Mouse (Mus musculus): ENCODE measurements at regions not wholly inside any gene's neighbourhood (a gene's known extent, or its start where the extent isn't known, plus 50 kb on each side); places are given as distances from the start of the nearest gene placed in this dataset.

DNA sequence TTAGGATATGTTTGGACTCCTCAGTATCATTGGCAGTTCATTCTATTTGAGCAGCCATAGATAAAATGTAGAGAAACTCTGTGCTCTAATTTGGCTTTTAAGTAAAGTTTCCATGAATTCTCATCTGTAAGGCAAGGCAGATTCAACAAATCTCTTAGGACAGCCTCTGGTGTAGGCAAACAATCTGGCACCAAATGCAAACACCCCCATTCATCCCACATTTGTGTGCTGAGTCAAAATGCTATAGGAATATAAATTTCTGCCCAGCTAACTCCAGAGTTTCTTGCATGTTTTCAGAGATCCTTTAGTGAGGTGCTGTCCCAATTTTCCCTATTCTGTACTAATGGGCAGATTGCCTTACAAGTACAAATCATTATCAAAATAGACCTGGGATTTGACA, 695.7 kb upstream of the Kif18a start:
- DNase-seq (ENCODE audit: low spot score): no peak

DNA sequence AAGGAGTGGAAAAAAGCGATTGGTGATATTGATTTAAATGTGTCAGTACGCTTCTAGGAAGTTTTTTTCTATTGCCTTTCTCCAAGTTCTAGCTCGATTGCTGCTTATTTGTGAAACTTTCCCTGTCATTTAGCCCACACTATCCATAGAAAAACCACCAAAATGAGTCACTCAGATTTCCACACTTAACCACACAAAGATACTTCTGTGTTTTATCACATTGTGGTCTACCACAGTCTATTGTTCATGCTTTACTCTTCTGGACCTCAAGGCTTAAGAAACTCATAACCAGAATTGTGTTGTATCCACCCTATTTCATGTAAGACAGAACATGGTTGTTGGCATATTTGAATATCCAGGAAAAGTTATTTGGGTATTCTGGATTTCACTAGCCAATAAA, 687.0 kb upstream of the Kif18a start:
- DNase-seq (ENCODE audit: low spot score): no peak

- no peak for DNase-seq (ENCODE audit: low spot score)
Observed at GRCm38 (mm10) chr2:108600346-108600745, 680.2 kb upstream of the Kif18a start.

- DNase-seq (ENCODE audit: low spot score): no peak
Observed at GRCm38 (mm10) chr2:108619580-108619979, 661.0 kb upstream of the Kif18a start.

- DNase-seq (ENCODE audit: low spot score): no peak
Observed at GRCm38 (mm10) chr2:108622367-108623162, 658.0 kb upstream of the Kif18a start.

- DNase-seq (ENCODE audit: low spot score): no peak
Observed at GRCm38 (mm10) chr2:108635644-108636043, 644.9 kb upstream of the Kif18a start.

DNA sequence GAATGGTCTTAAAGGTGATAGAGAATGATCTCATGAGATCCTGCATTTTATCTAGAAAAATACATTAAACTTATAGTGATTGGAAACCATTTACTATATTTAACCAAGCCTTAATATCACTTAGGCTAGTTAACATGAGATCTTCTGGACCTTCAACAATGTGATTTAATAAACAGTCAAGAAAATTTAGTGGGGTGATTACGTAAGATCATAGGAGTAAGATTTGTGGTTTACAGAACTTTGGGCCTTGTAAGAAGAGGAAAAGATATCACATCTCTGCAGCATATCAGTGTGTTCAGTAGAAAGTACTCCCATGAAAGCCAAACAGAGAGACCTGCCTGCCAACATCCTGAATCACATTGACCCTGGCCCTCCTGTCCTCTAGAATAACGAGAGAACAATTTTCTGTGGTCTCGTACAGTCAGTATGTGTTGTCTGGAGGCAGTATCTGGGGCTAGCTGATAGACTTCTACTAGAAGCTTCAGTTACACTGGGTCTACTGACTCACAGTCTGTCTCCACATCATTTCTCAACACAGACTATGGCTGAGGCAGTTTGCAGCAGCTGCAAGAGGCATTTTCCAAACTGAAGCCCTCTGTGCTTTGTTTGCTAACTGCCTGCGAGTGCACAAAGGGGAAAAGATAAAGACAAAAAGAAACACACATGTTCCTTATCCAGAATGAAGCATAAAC, 619.7 kb upstream of the Kif18a start:
- DNase-seq (ENCODE audit: low spot score): no peak

DNA sequence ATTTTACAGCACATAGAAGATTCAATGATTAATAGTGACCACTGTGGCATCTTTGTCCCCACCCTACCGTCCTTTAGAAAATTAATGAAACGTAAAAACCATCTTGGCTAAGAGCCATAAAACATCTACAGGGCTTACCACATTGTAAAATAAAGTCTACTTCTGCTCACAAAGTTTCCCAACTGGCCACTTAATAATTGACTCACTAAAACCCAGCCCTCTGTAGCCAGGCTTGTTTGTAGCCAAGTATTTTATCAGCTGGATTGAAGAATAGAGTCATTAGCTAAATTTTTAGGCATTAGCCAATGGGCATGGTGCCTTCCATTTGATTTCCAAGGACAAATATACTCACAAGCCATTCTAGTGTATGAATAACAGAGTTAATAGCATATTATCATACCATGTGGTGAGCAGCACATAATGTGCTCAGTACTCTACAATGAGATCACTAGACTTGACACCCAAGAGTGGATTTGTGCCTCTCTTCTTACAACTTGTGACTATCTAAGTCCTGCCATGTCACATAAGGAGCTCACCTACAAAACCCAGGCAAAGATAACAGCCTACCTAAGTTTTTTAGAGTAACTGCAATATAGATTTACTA, 602.7 kb upstream of the Kif18a start:
- DNase-seq (ENCODE audit: low spot score): no peak

DNA sequence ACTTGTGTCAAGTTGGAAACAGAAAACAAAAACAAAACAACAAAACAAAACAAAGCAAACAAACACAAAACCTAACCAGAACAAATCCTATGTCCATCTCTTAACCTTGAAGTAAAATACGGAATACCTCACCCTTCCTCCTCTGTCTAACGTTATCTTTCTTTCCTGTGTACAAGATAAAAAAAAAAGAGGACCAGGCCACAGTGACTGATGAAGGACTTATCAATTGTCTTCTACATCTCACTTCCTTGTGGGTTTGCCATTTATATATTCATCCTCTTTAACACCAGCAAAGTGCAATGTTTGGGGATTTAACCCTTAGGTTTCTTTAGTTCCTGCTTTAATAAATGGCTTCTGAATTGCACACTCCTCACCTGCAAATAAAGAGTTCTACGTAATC, 599.0 kb upstream of the Kif18a start:
- DNase-seq (ENCODE audit: low spot score): no peak

DNA sequence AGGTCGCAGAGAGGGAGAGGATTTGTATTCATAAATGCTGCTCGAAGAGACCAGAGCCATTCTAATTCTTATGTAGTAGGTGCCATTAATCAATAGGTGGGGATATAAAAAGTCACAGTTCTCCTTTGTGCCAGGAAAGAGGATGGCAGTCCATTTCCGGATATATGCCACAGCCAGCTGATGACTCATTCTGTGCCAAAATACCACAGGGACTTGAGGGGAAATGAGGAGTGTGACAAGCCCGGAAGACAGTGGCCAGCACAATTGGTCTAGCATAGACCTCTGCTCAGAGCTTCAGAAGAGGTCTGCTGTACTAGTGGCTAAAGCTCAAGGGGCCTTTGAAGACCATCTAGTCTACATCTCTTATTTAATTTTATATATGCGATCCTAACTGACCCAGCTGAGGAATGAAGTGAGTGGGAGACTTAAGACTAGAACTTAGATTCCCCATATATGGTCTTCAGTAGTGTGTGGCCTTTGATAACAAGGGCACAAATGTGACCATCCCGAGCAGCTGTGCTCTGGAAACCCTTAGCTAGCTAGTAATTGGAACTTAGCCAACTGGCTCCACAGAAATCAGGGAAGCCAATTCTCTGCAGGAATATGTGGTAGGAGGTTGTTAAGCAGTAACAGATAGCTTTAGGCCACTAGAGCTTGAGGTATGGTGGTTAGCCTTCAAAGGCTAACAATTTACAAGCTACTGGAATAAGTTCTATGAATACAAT, 594.4 kb upstream of the Kif18a start:
- no peak for DNase-seq (ENCODE audit: low spot score)

DNA sequence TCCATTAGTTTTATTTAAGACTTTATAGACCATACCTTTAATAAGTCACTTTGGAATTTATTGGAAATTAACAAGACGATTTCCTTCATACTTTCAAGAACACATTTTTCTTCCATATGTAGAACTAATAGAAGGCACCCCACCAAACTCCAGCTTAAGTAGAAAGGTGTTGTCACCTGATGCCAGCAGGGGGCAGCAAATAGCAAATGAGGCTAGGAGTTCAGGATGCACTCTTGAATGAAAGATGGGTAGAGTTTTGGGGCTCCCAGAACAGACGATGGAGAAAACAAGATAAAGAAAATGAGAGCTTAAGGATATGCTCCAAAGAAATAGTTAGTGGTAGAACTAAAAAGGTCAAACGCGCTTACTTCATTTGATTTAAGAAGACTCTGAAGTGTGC, 590.4 kb upstream of the Kif18a start:
- peak; percentile 3 for DNase-seq (ENCODE audit: low spot score)

DNA sequence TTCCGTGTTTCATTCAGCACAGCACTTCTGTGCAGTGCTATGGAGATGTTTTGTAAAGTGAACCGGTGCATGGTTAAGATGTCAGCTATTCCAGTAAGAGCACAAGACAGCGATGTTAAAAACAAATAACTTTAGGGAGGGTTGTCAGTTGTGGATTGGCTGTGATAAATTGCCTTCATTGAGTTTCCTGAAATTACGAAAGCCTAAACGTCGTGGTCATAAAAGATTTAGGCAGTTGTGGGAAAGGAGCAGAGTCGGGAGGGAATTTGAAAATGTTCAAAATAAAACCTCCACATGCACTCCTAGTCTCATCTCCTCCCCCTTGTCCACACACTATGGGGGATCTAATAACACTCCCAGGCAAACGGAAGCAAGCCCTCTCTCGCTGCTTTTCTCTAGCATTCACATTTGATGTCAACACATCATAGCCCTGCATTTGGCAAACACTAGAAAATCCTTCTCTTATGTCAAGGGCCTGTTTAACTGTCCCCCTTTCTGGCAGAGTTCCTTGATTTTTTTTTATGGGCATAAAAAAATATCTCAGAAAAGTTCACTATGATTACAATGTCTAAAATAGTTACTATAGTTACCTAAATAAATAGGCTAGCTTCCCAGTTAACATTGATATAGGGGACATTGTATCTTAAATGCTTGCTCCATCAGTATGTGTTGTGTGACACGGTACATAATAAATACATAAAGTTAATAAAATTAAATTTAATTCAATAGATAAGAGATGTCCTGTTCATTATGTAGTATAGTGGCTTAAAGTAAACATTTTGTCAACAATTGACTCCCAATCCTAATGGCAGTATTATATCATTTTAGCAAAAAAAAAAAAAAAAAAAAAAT, 589.2 kb upstream of the Kif18a start:
- no peak for DNase-seq (ENCODE audit: low spot score)

- DNase-seq (ENCODE audit: low spot score): no peak
Observed at GRCm38 (mm10) chr2:108701308-108701707, 579.2 kb upstream of the Kif18a start.

GRCm38 (mm10) chr2:108707856-108708855, 572.4 kb upstream of the Kif18a start:
- DNase-seq (ENCODE audit: low spot score): no peak

- DNase-seq (ENCODE audit: low spot score): no peak
Observed at GRCm38 (mm10) chr2:108742079-108742478, 538.5 kb upstream of the Kif18a start.

DNA sequence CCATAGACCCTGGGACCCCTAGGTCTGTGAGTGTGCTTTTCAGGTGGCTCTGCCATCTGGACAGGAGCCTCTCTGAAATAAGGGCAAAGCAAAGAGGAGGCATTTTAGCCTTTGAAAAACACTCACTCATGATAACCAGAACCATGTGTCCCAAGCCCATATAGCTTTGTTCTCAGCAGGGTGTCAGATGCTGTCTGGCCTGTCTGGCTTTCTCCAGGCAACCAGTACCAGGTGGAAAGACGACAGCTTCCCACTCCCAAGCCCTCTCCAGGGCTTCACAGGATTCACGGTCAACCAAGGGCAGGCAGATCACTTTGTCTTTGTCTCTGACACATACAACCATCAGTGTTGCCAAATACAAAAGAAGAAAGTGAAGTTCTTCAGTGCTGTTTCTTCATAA, 537.0 kb upstream of the Kif18a start:
- no peak for DNase-seq (ENCODE audit: low spot score)

DNA sequence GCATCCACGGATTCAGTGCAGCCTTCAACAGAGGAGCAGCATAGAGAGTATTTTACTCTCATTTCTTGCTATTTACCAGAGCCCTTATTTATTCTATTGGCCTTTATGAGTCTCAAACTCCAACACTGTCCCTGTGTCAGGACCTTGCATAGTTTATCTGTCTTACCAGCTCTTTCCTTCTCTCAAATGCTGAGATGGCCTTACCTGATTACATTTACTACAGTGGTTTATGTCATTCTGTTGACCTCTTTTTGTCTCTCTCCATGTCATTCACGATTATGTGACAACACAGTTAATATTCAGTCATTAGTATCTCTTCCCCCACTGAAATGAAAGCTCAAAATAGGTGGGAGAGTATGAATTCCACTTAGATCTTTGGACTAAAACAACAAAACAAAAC, 535.7 kb upstream of the Kif18a start:
- no peak for DNase-seq (ENCODE audit: low spot score)

- no peak for DNase-seq (ENCODE audit: low spot score)
Observed at GRCm38 (mm10) chr2:108753494-108754225, 526.9 kb upstream of the Kif18a start.

GRCm38 (mm10) chr2:108755821-108756220, 524.7 kb upstream of the Kif18a start:
- DNase-seq (ENCODE audit: low spot score): no peak

Data from heart, adult 8-10 months (tissue).